In the genomic region with DNA sequence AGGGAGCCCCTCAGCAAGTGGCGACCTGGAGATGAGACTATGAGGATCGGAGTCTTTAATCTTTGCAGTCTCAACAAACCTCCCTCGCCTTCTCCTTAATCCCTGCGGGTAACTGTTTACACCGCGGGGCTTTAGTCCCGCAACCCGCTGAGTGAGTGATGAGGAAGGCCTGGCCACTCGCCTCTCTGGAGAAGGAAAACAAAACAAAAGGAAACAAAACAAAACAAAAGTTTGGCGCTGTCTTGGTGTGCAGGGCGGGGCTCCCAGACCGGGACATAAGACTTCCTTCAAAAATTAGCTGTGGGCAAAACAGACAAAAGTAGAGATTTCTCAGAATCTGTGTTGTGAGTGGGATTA, we compare ENCODE assay signal across 8 mouse cellular contexts. TPM values are rescaled to one million over a fixed set of nuclear protein-coding genes. Genes with fewer than 3 reads are reported as not detected.
A peak's percentile ranks its signal among the peaks of the same experiment; 100 is the strongest.
DNase-seq lines count a peak whose midpoint lies in the region; ATAC-seq and TF ChIP-seq lines count a peak whose summit lies in the region.

No protein-coding gene starts in this region.

- WGBS in heart, embryonic 14.5 days = 10% methylated on average over 12 of the region's 12 CpGs
- WGBS in limb, embryonic 15.5 days = 14% methylated on average over 12 of the region's 12 CpGs
- WGBS in neural tube, embryonic 13.5 days = 9% methylated on average over 12 of the region's 12 CpGs

- H3K4me2 ChIP-seq in heart, embryonic 14.5 days (ENCODE audit: low read length) = peak overlapping the region; percentile 61
- H3K4me2 ChIP-seq in limb, embryonic 15.5 days = peak overlapping the region; percentile 31
- peak overlapping the region; percentile 52 for H3K4me2 ChIP-seq in neural tube, embryonic 13.5 days

- H3K36me3 ChIP-seq in heart, embryonic 14.5 days (ENCODE audit: control insufficient read depth, insufficient read depth, low read length) = no peaks in the 10 kb centered on the region
- H3K36me3 ChIP-seq in ES-E14 (ENCODE audit: control insufficient read depth, insufficient read depth, low read length, poor library complexity, severe bottlenecking) = no peaks in the 10 kb centered on the region
- no peaks in the 10 kb centered on the region for H3K36me3 ChIP-seq in limb, embryonic 15.5 days
- H3K36me3 ChIP-seq in neural tube, embryonic 13.5 days = no peaks in the 10 kb centered on the region

- peak overlapping the region; percentile 28 to 55; a peak in 3 of 4 replicates for H3K27ac ChIP-seq in heart, embryonic 14.5 days (replicated peaks in 1 of 2; ENCODE audit: control insufficient read depth in 1 of 2, insufficient read depth in 1 of 2, low read depth in 2 of 2, low read length in 2 of 2)
- no peak overlapping the region for H3K27ac ChIP-seq in ES-E14 (ENCODE audit: insufficient read depth, low read depth, low read length, poor library complexity, severe bottlenecking)
- H3K27ac ChIP-seq in limb, embryonic 15.5 days = peak overlapping the region; percentile 59
- no peak overlapping the region for H3K27ac ChIP-seq in neural tube, embryonic 13.5 days (replicated peaks)

- H3K4me1 ChIP-seq in heart, embryonic 14.5 days (ENCODE audit: control insufficient read depth in 2 of 2, insufficient read depth in 2 of 2, low read length in 2 of 2) = no peaks in the 10 kb centered on the region
- H3K4me1 ChIP-seq in ES-E14 (ENCODE audit: control insufficient read depth in 2 of 2, insufficient read depth in 2 of 2, low read length in 2 of 2, poor library complexity in 1 of 2) = no peaks in the 10 kb centered on the region
- H3K4me1 ChIP-seq in limb, embryonic 15.5 days = 0 out of 2 replicates have a peak, but pooled peaks cover 3% of the 10 kb centered on the region
- H3K4me1 ChIP-seq in neural tube, embryonic 13.5 days (replicated peaks) = peaks cover 4% of the 10 kb centered on the region; the same call in 1 of the 2 replicates

- peak overlapping the region; percentile 57 to 83 for H3K4me3 ChIP-seq in heart, embryonic 14.5 days (ENCODE audit: control insufficient read depth in 1 of 2, insufficient read depth in 1 of 2, low read depth in 1 of 2, low read length in 2 of 2)
- H3K4me3 ChIP-seq in ES-E14 (ENCODE audit: insufficient read depth in 1 of 2, low read depth in 1 of 2, low read length in 2 of 2, poor library complexity in 1 of 2, severe bottlenecking in 1 of 2) = peak overlapping the region; percentile 74 to 94
- H3K4me3 ChIP-seq in limb, embryonic 15.5 days = peak overlapping the region; percentile 58
- peak overlapping the region; percentile 54 for H3K4me3 ChIP-seq in neural tube, embryonic 13.5 days

- no peaks in the 10 kb centered on the region for H3K27me3 ChIP-seq in heart, embryonic 14.5 days (ENCODE audit: control insufficient read depth, insufficient read depth, low read length)
- H3K27me3 ChIP-seq in limb, embryonic 15.5 days = no peaks in the 10 kb centered on the region
- no peaks in the 10 kb centered on the region for H3K27me3 ChIP-seq in neural tube, embryonic 13.5 days

- no peak for DNase-seq in heart, adult 11 months
- DNase-seq in ES-E14 (ENCODE audit: low read depth, low spot score) = no peak
- DNase-seq in adrenal gland, adult 8-10 months = no peak
- DNase-seq in cerebellum, postnatal 10 days = no peak

- in situ Hi-C loops in ES-E14 (cut with MboI; ENCODE audit: low sequenced_read_pairs in 2 of 2, unreplicated experiment in 2 of 2) = no loop called here

- H3K9me3 ChIP-seq in heart, embryonic 14.5 days (ENCODE audit: control insufficient read depth, low read length) = no peaks in the 10 kb centered on the region
- no peaks in the 10 kb centered on the region for H3K9me3 ChIP-seq in ES-E14 (ENCODE audit: control insufficient read depth, insufficient read depth, low read depth, low read length)
- no peaks in the 10 kb centered on the region for H3K9me3 ChIP-seq in limb, embryonic 15.5 days
- no peaks in the 10 kb centered on the region for H3K9me3 ChIP-seq in neural tube, embryonic 13.5 days

- peak overlapping the region; percentile 69 for H3K9ac ChIP-seq in heart, embryonic 14.5 days (ENCODE audit: low read length)
- H3K9ac ChIP-seq in ES-E14 (ENCODE audit: insufficient read depth, low read depth, low read length, poor library complexity, severe bottlenecking) = peak overlapping the region; percentile 81
- H3K9ac ChIP-seq in limb, embryonic 15.5 days = peak overlapping the region; percentile 48
- peak overlapping the region; percentile 59 for H3K9ac ChIP-seq in neural tube, embryonic 13.5 days

- ATAC-seq in heart, embryonic 14.5 days (ENCODE audit: insufficient number of reproducible peaks, insufficient read depth, low FRiP score, low read depth) = no peak
- peak; percentile 63 for ATAC-seq in erythroid progenitor cell, adult 5-6 weeks (replicated peaks; ENCODE audit: low FRiP score, poor library complexity, severe bottlenecking)
- no peak for ATAC-seq in limb, embryonic 15.5 days (ENCODE audit: insufficient number of reproducible peaks, low FRiP score, low TSS enrichment, low read depth)
- peak; percentile 79 for ATAC-seq in neural tube, embryonic 13.5 days (ENCODE audit: low read depth)

TF ChIP-seq in ES-E14, 5 proteins besides CTCF, POLR2A, EP300 and RAD21:
- TF ChIP-seq MAFK (IDR thresholded peaks at IDR 0.05; ENCODE audit: insufficient read depth, low read depth, low read length) = no peak
- TF ChIP-seq HCFC1 (IDR thresholded peaks at IDR 0.05; ENCODE audit: borderline replicate concordance, insufficient read depth, low read length) = no peak

RNA-seq across cellular contexts. Expression of a gene that starts 0.4 kb away (rescaled TPM):
- 91.0 and 92.2 TPM in 2 replicates for polyA plus RNA-seq in heart, embryonic 14.5 days (2014; fragmentation: Nextera tagmentation; extraction: Ambion mirVana)
- 13.7 and 16.8 TPM in 2 replicates for total RNA-seq in ES-E14 (2012; rRNA removed)
- 10.1 and 14.7 TPM in 2 replicates for total RNA-seq in erythroid progenitor cell, adult 5-6 weeks (2015; ENCODE audit: low replicate concordance)
- 0.83 and 7.1 TPM in 2 replicates for total RNA-seq in erythroid progenitor cell, adult 5-6 weeks (2017; ENCODE audit: low replicate concordance)
- polyA plus RNA-seq in limb, embryonic 15.5 days (2015; fragmentation: Nextera tagmentation; extraction: Ambion mirVana) = 55.2 and 58.7 TPM in 2 replicates
- 26.3 and 29.6 TPM in 2 replicates for polyA plus RNA-seq in neural tube, embryonic 13.5 days (2015; fragmentation: Nextera tagmentation; extraction: Ambion mirVana)
- 10 to 100 TPM; 35.4 to 51.5 (median 41.6) TPM for total RNA-seq in adrenal gland, adult 8-10 months (2022)

Comparison
In these comparisons a context has a peak if more than half of its experiments do, and no peak if none do; other contexts are left out.
1. ATAC-seq: peak in erythroid progenitor cell, adult 5-6 weeks (single experiment) and neural tube, embryonic 13.5 days (single experiment); none in heart, embryonic 14.5 days (single experiment) and limb, embryonic 15.5 days (single experiment).
2. H3K27ac ChIP-seq: peak in heart, embryonic 14.5 days (2 of 2) and limb, embryonic 15.5 days (single experiment); none in ES-E14 (single experiment) and neural tube, embryonic 13.5 days (single experiment).
3. Peak in every context shown above with its lines, with median percentiles within 50 percentile points of each other: H3K4me2 ChIP-seq, H3K4me3 ChIP-seq and H3K9ac ChIP-seq.